ENCODE assay signal across 26 mouse cellular contexts in the genomic region with DNA sequence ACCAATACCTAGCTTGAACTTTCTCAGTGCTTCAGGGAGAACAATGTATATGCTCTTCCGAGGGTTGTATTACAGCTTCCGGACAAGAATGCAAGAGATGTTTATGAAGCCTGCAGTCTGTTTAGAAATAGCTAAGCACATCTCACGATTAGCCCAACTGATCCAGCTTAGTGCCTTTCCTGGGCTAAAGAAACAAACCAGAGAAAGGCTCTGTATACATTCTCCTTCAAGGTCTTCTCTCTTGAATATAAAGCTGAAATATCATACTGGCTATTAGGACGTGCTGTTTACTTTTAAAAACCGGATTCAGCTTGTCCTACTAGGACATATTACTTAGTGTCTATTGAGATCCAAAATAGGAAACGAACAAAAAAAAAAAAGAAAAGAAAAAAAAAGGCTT.
"Had no signal": no experiment of that assay in that cellular context is flagged by ENCODE, and none has a peak within 500 bp of the region (broad histone marks: within the 10 kb centered on the region; RNA-seq: fewer than 3 reads in every experiment).

No protein-coding gene starts in this region.

- DNase-seq: forebrain, postnatal 0 days; gastrocnemius, adult 2 months; gastrocnemius, postnatal 10 days; gastrocnemius, postnatal 25 days; heart, adult 18-20 months; heart, postnatal 10 days; heart, postnatal 4 days; kidney, adult 11 months; kidney, adult 2 months; kidney, adult 9 months; kidney, postnatal 14 days; kidney, postnatal 36 days; layer of hippocampus, adult 9-11 months; layer of hippocampus, postnatal 36 days; left cerebral cortex, postnatal 4 days had no signal

- H3K4me3 ChIP-seq: forebrain, embryonic 15.5 days; gastrocnemius, adult 2 months; heart, embryonic 10.5 days; heart, embryonic 12.5 days; hindbrain, embryonic 10.5 days; hindbrain, embryonic 12.5 days; kidney, embryonic 15.5 days; limb, embryonic 13.5 days; limb, embryonic 15.5 days had no signal

- H3K9ac ChIP-seq: forebrain, embryonic 15.5 days; forebrain, postnatal 0 days; heart, embryonic 12.5 days; hindbrain, embryonic 12.5 days; hindbrain, embryonic 14.5 days; kidney, embryonic 15.5 days; limb, embryonic 13.5 days; limb, embryonic 15.5 days had no signal

- H3K27me3 ChIP-seq: forebrain, embryonic 15.5 days; heart, embryonic 12.5 days; hindbrain, embryonic 12.5 days; kidney, embryonic 15.5 days; limb, embryonic 13.5 days; limb, embryonic 15.5 days had no signal

- H3K4me2 ChIP-seq: forebrain, embryonic 15.5 days; heart, embryonic 12.5 days; hindbrain, embryonic 12.5 days; hindbrain, embryonic 14.5 days; kidney, embryonic 15.5 days; limb, embryonic 13.5 days; limb, embryonic 15.5 days had no signal

- H3K9me3 ChIP-seq: forebrain, embryonic 15.5 days; hindbrain, embryonic 10.5 days; hindbrain, embryonic 12.5 days; limb, embryonic 15.5 days had no signal

- H3K36me3 ChIP-seq: forebrain, embryonic 15.5 days; heart, embryonic 10.5 days; heart, embryonic 12.5 days; hindbrain, embryonic 10.5 days; hindbrain, embryonic 12.5 days; kidney, embryonic 15.5 days; limb, embryonic 13.5 days; limb, embryonic 15.5 days had no signal

- ATAC-seq: forebrain, embryonic 15.5 days; forebrain, postnatal 0 days; hindbrain, embryonic 16.5 days had no signal

- H3K4me1 ChIP-seq: forebrain, embryonic 15.5 days; hindbrain, embryonic 10.5 days; hindbrain, embryonic 12.5 days; limb, embryonic 13.5 days had no signal

- H3K27ac ChIP-seq: forebrain, embryonic 15.5 days; gastrocnemius, adult 2 months; heart, embryonic 10.5 days; hindbrain, embryonic 10.5 days; hindbrain, embryonic 12.5 days; hindbrain, embryonic 14.5 days; kidney, embryonic 15.5 days; kidney, postnatal 0 days; limb, embryonic 13.5 days; limb, embryonic 15.5 days had no signal
